Mouse (Mus musculus) regulatory T cell (primary cell): ENCODE data around the gene Gadd45g.

Experiments
- in situ Hi-C: fragments of 300-600 bp; cut with MboI, MseI; formaldehyde crosslinking; loops from one replicate; pipeline ENCODE4 v1.15.1; 2025; ENCODE audit warnings: high pct_unique_total_duplicates

Gene Gadd45g

DNA sequence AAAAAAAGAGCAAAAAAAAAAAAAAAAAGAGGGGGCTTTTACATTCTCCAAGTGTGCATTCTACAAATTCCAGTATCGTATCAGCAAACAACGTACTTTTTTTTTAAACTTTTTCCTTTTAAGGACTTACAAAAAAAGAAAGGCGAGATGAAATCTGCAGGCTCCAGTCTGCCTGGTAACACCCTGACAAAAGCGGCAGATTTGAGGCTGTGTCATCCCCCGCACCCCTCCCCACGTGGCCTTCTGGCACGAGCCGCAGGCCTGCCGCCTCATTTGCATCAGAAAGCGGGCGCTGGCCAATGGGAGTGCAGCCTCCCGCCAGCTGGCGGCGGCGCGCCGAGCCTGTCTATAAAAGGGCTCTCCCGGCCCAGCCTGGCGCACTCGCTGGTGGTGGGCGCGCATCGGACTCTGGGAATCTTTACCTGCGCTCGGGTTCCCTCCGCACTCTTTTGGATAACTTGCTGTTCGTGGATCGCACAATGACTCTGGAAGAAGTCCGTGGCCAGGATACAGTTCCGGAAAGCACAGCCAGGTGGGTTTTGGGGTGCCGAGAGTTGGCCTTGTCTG is at the start of gene Gadd45g:
Gene Gadd45g (plus strand): TSS at position 378 of the 567 bp plus-strand sequence.
- in situ Hi-C loops: loop anchor here (5.0 kb wide), 1 partner anchor 236 kb away; no protein-coding TSS in a partner anchor

DNA sequence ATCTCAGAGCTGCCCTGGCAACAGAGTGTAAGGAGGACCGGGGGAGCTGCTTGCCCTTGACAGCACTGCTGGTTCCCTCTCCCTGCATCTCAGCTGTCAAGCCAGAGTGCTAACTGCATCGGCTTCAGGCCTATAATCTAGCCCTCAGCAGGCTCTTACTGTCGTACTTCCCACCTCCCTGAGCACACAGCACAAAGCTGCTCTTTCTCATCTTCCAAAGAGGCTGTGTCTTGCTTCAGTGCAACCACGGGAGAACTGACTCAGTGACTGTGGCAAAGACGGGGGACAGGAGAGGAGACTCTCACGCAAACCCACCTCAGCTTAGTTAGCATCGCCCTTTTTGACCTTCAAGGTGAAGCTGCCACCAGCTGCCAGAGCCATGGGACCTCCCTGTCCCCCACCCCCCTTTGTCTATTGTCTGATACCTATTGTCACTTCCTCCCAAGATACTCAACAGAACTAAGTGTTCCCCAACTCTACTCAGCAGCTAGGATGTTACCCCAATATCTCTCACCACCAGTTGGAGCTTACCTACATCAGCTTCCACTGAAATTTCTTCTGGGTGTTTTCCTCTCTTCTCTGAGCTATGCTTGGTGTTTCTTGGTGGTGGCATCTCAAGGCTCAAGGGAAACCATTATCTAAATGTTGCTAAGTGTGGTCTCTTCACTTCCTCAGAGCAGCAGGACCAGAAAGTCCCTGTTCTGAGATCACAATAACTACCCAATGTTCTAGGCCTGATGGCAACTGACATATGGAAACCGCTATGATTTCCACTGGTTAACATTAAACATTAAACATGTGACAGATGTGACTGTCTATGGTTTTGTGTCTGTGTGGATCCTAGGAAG is 48.4 kb upstream of the Gadd45g start:
- in situ Hi-C loops: no loop called here

DNA sequence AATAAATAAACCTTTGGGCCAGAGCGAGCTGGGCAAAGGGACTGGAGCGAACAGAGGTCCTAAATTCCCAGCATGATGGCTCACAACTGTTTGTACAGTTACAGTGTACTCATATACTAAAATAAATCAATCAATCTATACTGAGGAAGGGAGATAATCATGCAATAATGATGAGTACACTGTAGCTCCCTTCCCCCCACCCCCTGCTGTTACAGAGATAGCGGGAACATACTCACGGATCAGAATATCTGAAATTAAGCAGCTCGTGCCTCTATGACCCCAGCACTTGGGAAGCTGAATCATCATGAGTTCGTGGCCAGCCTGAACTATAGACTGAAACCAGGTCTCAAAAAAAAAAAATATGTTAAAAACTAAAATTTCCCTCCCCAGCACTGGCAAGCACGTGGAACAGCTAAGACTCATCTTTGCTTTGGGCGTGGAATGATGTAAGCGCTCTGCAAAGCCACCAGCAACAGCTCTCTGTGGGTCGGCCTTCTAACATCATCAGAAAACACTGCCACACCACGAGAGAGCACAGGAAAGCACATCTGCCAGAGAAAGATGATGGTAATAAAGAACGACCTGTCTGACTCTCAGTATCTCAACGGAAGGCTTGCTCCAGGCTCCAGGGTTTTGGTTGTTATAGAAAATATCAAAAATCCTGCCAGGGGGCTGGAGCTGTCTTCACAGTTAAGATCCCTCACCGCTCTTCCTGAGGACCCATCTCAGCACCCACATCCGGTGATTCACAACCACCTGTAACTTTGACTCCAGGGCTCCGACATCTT is 46.5 kb upstream of the Gadd45g start:
- in situ Hi-C loops: no loop called here

DNA sequence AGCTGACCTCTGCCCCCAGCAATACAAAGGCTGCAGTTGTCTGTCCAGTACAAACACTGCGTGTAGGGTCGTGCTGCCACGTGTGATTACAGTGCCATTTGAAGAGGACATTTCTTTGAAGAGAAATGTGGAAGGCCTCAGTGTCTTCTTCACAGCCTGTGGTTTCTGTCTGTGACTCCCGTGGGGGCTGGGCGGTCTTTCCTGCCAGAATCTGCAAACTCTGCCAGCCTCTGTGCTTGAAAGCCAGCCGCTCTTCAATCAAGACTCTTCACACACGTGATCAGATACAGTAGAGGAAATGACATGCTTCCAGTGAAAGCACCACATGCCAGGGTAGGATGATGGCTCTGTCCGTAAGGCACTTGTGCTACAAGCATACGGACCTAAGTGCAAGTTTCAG is 45.6 kb upstream of the Gadd45g start:
- in situ Hi-C loops: no loop called here

DNA sequence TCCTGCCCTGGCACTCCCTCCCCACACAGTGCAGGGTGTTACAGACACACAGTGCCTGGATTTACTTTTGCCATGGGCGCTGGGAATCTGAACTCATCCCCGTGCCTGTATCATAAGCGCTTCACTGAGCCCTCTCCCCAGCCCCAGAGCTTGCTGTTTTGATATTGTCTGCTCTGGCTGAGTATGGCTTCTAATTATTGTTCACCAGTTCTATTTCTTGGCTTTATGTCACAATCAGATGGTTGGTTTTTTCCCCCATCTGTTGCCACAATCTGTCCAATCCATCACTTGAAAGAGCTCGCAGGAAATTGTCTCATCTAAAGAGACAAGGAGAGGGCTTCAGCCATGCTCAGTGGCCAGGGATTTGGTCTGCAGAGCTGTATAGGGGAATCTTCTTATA is 40.8 kb upstream of the Gadd45g start:
- in situ Hi-C loops: no loop called here

DNA sequence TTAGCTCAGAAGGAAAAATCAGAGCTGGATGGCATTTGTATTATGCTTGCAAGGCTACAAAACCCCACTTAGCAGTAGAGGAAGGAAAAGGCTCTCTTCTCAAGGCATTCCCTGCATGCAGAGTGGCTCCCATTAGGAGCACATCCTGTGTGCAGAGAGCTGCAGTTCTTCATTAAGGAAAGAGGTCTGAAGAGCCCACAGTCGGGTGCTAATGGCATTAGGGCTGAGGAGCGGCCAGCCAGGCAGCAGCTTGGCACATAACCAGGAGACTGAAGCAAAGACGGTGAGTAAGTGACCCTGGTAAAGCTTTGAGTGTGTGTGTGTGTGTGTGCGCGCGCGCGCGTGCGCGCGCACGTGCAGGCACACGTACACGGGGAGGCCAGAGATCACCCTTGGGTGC is 40.3 kb upstream of the Gadd45g start:
- in situ Hi-C loops: no loop called here

DNA sequence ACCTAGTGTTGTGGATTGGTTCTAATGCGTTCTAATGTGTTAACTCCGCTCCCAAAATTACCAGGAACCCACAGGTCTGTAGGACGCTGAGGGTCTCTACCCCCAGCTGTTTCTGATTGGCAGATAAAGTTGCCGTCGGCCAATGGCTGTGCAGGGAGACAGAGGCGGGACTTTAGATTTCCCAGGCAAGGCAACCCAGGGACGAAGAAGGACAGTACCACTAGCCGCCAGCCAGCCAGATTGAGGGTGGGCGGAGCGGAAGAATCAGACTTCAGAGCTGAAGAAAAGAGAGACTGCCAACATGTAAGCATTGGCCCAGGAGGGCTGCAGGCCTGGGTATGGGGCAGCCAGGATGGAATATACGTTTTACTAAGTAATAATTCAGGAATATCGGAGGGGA is 38.3 kb upstream of the Gadd45g start:
- in situ Hi-C loops: no loop called here

DNA sequence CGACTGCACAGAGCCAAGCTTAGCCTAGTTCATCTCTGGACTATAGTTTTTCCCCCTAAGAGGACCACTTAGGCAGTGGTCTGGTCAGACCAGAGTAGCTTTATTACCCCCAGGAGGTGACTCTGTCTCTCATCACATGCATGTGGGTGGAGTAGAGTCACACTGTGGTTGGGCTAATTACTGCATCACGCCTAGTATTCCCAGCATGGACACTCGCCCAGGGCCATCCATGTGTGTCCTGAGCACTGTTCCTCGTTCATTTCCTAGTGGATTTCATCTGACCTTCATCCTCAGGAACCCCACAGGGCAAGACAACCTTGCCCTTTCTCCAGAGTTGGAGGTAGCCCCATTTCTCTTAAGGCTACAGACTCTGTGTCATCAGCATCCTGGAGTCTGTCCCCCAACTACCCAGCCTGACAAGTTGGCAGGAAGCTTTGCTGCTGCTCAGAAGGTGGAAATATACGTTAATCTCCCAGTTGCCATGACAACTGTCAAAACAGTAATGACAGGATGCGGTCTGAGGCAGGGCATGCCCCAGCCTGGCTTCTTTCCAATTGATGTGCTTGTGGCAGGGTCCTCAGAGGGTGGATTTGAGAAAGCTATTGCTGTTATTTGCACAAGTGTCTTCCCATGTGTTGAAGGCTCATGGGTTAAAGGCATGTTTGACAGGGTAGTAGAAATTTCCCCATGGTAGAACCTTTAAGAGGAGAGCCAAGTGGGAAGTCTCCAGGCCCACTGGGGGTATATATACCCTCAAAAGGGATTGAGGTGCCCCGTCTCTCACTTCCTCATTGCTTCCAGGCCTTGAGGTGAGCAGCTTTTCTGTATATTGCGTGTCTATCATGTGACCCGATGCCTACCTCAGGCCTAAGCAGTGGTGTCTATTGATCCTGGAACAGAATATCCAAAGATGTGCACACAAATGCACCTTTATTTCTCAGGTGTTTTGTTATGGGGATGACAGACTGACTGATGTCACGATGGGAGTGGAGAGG is 32.6 kb upstream of the Gadd45g start:
- in situ Hi-C loops: no loop called here

DNA sequence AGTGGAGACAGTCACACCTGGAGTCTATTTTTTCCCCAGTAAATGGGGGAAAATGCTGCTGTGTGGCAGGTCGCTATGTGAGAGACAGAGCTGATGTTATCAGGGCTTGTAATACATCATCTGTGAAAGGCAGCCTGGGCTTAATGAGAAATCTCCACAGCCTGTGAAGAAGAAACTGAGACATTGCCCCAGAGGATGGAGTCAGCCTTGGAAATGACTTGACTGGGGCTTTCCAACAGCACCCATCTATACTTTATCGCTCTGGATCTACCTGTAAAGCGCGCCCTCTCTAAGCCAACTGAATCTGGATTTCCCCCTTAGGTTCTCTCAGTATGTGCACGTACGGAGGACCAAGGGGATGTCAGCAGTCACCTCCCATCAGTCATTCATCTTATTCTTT is 31.8 kb upstream of the Gadd45g start:
- in situ Hi-C loops: no loop called here

DNA sequence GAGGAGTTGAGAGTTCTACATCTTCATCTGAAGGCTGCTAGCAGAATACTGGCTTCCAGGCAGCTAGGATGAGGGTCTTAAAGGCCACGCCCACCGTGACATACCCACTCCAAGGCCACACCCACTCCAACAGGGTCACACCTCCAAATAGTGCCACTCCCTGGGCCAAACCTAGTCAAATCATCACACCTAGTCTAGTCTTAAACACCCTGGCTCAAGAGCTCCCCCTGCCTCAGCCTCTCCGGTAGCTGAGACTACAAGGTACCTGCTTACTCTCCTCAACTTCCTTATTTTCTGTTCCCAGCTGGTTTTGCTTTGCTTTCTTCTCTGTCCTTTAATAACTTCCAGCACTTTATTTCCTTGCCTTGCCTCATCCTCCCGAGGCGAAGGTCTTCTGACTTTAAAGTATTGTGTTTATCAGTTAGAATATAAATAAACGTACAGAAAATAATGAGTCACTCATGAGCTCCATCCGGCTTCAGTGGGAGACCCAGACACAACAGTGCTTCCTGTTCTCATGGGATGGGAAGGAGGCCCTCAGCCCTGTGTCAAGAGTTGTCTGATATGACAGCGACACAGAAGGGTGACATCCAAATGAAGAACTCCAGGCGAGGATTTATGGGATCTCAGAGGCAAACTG is 30.5 kb upstream of the Gadd45g start:
- in situ Hi-C loops: no loop called here

DNA sequence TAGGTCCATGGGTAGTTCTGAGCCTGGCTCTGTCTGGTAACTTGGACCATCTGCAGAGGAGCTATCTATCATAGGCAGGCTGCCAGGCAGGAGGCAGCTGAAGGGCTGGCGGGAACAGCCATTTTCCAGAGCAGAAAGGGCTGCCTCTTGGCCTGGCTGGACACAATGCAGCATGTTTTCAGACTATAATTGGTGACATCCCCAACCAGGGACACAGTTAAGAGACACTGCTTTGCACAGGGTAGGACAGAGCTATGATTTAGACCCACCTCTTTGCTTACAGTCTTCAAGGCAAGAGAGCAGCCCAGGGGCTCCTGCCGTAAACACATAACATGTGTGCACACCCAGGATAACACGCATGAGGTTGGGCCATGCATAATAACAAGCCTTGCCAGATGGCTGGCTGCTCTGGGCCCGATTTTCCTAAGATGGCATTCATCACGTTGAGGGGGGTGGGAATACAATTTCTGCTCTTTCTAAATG is 29.9 kb upstream of the Gadd45g start:
- in situ Hi-C loops: no loop called here

DNA sequence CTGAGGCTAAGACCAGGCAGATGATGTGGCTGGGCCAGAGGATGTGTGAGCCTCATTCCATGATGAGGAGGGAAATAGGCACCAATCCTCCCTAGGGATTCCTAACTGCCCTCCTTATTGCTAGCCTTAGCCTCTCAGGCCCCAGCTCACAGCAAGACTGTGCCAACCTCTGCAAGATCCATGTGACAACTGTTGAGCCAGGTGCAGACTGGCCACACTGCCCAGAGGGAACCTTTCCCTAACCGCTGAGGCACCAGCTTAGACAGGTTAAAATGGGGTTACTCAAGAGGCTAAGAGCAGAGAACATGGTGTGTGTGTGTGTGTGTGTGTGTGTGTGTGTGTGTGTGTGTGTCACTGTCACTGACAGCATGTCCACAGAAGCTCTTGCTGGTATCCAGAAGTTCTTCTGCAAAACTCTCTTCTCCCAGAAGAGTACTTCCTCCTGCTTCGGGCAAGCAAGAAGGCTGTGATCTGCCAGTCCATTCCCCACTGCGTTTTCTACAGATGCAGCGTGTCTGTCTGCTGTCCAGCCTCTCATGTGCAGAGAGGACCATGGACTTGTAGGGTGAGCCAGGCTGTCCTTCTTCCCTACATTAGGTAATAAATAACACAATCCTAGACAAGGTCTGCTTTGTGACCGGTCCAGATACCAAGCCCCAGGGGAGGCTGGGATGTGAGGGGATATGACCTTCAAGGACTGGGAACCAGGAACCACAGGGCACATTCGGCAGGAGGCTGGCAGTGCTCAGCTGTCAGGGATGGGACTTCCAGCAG is 28.1 kb upstream of the Gadd45g start:
- in situ Hi-C loops: no loop called here

DNA sequence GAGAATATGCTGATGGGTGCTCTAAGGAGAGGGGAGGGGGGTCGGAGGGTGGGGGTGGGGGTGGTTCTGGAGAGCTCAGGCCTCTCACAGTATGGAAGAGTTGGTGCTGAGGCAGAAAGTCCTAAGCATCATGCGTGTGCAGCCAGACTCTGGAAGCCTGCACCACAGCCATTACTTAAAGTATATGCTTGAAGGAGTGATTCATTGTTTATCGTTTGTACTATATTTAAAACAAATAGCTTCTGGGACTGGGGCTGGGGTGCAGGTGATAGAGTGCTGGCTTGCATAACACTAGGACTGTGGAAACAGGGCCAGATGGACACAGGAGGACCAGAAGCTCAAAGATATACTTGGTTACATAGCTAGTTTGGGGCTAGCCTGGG is 27.5 kb upstream of the Gadd45g start:
- in situ Hi-C loops: no loop called here

DNA sequence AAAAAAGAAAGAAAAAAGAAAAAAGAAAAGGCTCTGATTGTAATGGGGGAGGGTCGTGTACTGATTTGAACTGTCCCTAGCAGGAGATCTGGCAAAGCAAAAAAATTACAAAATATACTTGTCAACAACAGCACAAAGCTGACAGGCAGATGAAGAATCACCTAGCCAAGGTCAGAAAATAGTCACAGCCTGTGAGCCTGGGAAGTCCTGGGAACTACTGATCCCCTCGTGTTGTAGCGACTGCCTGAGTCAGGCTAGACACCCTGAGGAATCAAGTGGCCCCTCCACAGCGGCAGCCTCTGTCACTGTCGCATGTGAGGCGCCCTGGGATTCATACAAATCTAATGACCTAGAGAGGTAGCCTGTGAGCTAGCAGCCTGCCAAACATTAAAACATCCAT is 27.1 kb upstream of the Gadd45g start:
- in situ Hi-C loops: no loop called here

DNA sequence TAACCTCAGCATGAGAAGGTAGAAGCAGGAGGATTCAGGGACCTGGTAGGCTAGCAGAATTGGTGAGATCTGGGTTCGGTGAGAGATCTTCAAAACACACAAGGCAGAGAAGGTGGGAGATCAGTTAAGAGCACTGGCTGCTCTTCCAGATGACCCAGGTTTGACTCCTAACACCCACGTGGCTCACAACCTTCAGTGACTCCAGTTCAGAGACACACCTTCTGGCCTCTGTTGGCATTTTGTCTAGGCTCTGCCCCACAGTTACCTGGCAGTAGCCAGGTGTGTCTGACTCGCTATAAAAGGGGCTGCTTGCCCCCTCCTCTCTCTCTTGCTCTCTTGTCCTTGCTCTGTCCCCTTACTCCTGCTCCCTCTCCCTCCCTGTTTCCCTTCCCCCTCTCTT is 24.5 kb upstream of the Gadd45g start:
- in situ Hi-C loops: loop anchor here (5.0 kb wide), 1 partner anchor 40 kb away; no protein-coding TSS in a partner anchor

DNA sequence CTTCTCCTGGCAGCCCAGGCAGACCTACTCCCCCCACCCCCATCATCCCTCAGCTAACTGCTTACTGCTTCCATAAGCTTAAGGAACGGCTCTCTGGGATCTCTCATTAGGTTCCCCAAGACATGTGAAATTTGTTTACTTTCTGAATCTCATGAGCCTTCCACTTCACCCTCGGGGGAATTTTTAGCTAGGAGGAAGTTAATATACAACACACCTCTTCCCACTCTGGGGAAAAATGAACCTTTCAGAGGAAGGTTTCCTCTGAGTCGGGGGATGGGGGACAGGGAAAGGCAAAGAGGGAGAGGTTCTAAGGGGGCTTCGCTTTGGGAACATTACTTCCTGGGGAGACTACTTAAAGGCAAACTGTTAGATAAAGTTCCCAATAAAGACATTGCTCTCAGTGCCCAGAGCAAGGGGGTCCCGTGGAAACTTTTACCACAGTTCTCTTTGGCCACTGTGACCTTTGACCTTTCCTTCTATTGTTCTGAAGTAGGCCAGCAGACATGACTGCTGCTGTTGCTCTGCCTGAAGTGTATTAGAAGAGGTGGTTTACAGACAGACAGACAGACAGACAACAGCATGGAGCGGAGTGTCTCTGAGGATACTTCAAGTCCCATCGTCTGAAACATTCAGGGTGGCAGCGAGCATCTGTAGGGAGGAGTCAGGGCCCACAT is 22.5 kb upstream of the Gadd45g start:
- in situ Hi-C loops: loop anchor here (5.0 kb wide), 1 partner anchor 42 kb away; no protein-coding TSS in a partner anchor

DNA sequence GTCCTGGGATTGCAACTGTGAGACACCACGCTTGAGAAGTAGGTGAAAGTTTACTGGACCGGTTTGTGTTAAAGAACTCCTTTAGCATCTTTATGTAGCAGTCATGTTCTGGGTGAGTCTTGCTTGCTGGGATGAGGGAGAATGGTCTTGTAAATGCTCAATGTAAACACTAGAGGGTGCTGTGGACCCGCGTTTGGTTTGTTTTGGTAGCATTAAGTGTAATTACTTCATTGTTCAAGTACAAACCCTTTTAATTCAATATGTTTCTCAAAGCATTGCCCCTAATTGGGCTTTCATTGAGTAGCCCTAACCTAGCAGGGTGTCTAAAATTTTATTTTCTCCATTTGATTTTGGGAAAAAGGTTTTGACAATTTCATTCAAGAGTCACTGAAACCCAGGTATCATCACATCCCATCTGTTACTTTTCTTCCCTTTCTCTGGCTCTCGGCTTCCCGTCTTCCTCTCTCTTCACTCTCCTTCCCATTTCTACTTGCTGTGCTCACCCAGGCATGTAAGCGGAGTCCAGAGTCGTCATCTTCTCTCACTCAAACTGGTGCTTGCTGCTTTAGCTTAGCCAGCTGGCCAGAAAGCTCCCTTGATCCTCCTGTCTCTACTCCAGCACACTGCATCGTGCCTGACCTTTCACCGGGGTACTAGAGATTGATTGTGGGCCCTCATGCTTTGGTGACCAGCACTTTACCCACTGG is 15.6 kb upstream of the Gadd45g start:
- in situ Hi-C loops: loop anchor here (10.0 kb wide), 1 partner anchor 704 kb away; the partner anchor contains the start of gene Diras2

DNA sequence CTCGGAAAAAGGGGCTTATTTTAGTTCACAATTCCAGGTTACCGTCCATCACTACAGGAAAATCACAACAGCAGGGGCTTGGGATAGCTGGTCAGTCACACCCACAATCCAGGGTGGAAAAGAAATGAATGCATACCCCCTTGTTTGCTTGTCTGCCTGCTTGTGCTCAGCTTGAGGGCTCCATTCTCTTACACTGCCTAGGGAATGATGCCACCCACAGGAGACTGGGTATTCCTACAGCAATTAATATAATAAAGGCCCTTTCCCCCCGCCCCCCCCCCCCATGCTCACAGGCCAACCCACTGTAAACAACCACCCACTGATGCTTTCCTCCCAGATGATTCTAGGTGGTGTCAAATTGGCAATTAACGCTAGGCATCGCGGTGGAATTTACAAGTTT is 14.0 kb upstream of the Gadd45g start:
- in situ Hi-C loops: loop anchor here (10.0 kb wide), 1 partner anchor 702 kb away; the partner anchor contains the start of gene Diras2
